27 mouse cellular contexts compared by ENCODE assay signal in the genomic region with DNA sequence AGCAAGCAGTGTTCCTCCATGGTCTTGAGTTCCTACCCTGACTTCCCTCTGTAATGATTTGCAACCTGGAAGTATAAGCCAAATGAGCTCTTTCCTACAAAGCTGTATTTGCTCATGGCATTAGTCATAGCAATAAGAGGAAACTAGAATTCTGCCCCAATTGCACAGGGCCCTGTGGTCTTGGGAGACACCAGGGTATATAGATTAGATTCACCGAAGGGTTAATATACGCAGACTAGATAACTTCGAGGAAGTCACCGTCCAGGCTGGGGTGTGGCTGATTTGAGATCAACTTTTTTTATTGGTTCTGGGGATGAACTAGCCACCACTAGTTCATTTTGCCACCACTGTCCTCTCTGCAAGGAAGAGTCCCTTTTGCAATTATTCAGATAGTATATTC. TPM values are rescaled to one million over a fixed set of nuclear protein-coding genes. Genes with fewer than 3 reads are reported as not detected.
DNase-seq lines count a peak whose midpoint lies in the region; ATAC-seq and TF ChIP-seq lines count a peak whose summit lies in the region.
"Had no signal": no experiment of that assay in that cellular context is flagged by ENCODE, and none has a peak within 500 bp of the region (broad histone marks: within the 10 kb centered on the region; RNA-seq: fewer than 3 reads in every experiment).

No protein-coding gene starts in this region.

- H3K9ac ChIP-seq in MEL (ENCODE audit: control insufficient read depth, low read depth, low read length, poor library complexity, severe bottlenecking) = no peak overlapping the region
- no peak overlapping the region for H3K9ac ChIP-seq in forebrain, embryonic 13.5 days
- H3K9ac ChIP-seq: embryonic facial prominence, embryonic 13.5 days; embryonic facial prominence, embryonic 15.5 days; forebrain, embryonic 12.5 days; forebrain, embryonic 15.5 days; forebrain, postnatal 0 days had no signal

- TF ChIP-seq EP300 in MEL (IDR thresholded peaks at IDR 0.05; ENCODE audit: low read depth in 1 of 2, low read length in 2 of 2) = peak; percentile 15 to 19; a peak in 1 of 4 replicates

- H3K79me2 ChIP-seq in MEL (ENCODE audit: control insufficient read depth, insufficient read depth, low read length, poor library complexity) = peaks cover 20% of the 10 kb centered on the region

- H3K4me2 ChIP-seq in forebrain, embryonic 13.5 days = no peak overlapping the region
- H3K4me2 ChIP-seq: embryonic facial prominence, embryonic 13.5 days; embryonic facial prominence, embryonic 15.5 days; forebrain, embryonic 12.5 days; forebrain, embryonic 15.5 days had no signal

- no peaks in the 10 kb centered on the region for H3K27me3 ChIP-seq in MEL (ENCODE audit: control insufficient read depth in 1 of 2, insufficient read depth in 2 of 2, low read length in 2 of 2)
- H3K27me3 ChIP-seq in forebrain, embryonic 13.5 days = no peaks in the 10 kb centered on the region
- H3K27me3 ChIP-seq: CH12.LX; embryonic facial prominence, embryonic 13.5 days; embryonic facial prominence, embryonic 15.5 days; forebrain, embryonic 12.5 days; forebrain, embryonic 15.5 days had no signal

- no peak overlapping the region for H3K4me3 ChIP-seq in MEL (ENCODE audit: control insufficient read depth in 1 of 2, insufficient read depth in 1 of 2, low read depth in 2 of 2, low read length in 2 of 2)
- H3K4me3 ChIP-seq in forebrain, embryonic 13.5 days = no peak overlapping the region
- H3K4me3 ChIP-seq: embryonic facial prominence, embryonic 13.5 days; embryonic facial prominence, embryonic 15.5 days; erythroblast, embryonic 14.5 days; forebrain, embryonic 10.5 days; forebrain, embryonic 12.5 days; forebrain, embryonic 15.5 days had no signal

- peak; percentile 53 for DNase-seq in MEL (ENCODE audit: low read depth, low spot score)
- no peak for DNase-seq in cerebellum, adult 11-12 months
- DNase-seq in thymus, postnatal 0 days (ENCODE audit: low spot score) = no peak
- DNase-seq: adrenal gland, adult 8-10 months; adrenal gland, postnatal 14 days; adrenal gland, postnatal 36 days; B cell, adult 2 months; cerebellum, adult 18-20 months; cerebellum, adult 8-10 months; cerebellum, adult 9-11 months; cerebellum, postnatal 14 days; cerebellum, postnatal 36 days; embryo, embryonic 11 days; forebrain, postnatal 0 days had no signal

- H3K4me1 ChIP-seq in MEL (ENCODE audit: control insufficient read depth in 1 of 2, insufficient read depth in 2 of 2, low read length in 2 of 2) = peaks cover 2 to 22% of the 10 kb centered on the region in 2 experiments
- H3K4me1 ChIP-seq in forebrain, embryonic 13.5 days = peaks cover 10% of the 10 kb centered on the region

- no peak for TF ChIP-seq CTCF in MEL (IDR thresholded peaks at IDR 0.05 in 2 of 3, conservative IDR thresholded peaks at IDR 0.05 in 1 of 3; ENCODE audit: control insufficient read depth in 1 of 3, insufficient read depth in 1 of 3, low read depth in 2 of 3, low read length in 3 of 3, poor library complexity in 1 of 3, severe bottlenecking in 1 of 3)

- no peak overlapping the region for H3K27ac ChIP-seq in MEL (ENCODE audit: control insufficient read depth, low read depth, low read length)
- no peak overlapping the region for H3K27ac ChIP-seq in forebrain, embryonic 13.5 days
- H3K27ac ChIP-seq: embryonic facial prominence, embryonic 13.5 days; embryonic facial prominence, embryonic 15.5 days; forebrain, embryonic 10.5 days; forebrain, embryonic 12.5 days; forebrain, embryonic 15.5 days had no signal

- peaks cover 0 to 10% of the 10 kb centered on the region in 2 experiments; a peak in 2 of 4 replicates for H3K36me3 ChIP-seq in MEL (ENCODE audit: control insufficient read depth in 1 of 2, insufficient read depth in 2 of 2, low read length in 2 of 2)
- no peaks in the 10 kb centered on the region for H3K36me3 ChIP-seq in forebrain, embryonic 13.5 days (ENCODE audit: poor library complexity, severe bottlenecking)
- H3K36me3 ChIP-seq: embryonic facial prominence, embryonic 13.5 days; embryonic facial prominence, embryonic 15.5 days; forebrain, embryonic 10.5 days; forebrain, embryonic 12.5 days; forebrain, embryonic 15.5 days; G1E had no signal

- no peak for TF ChIP-seq RAD21 in MEL (IDR thresholded peaks at IDR 0.05; ENCODE audit: low read depth, low read length)

- ATAC-seq in granulocyte monocyte progenitor cell, adult 5-6 weeks (replicated peaks; ENCODE audit: poor library complexity, severe bottlenecking) = 0 out of 2 replicates have a peak, but pooled peaks have one; percentile 1
- no peak for ATAC-seq in forebrain, embryonic 13.5 days
- ATAC-seq: activated CD4-positive, CD25-positive, alpha-beta regulatory T cell, adult 4 months; CD4-positive, CD25-positive, alpha-beta regulatory T cell, adult 4 months; forebrain, embryonic 15.5 days; forebrain, postnatal 0 days; Patski had no signal

- no peak for TF ChIP-seq POLR2A in MEL (IDR thresholded peaks at IDR 0.05; ENCODE audit: control insufficient read depth in 1 of 2, insufficient read depth in 1 of 2, low read depth in 1 of 2, low read length in 2 of 2, poor library complexity in 1 of 2)

- WGBS in forebrain, embryonic 13.5 days = 82% methylated on average over 4 of the region's 4 CpGs

- no peaks in the 10 kb centered on the region for H3K9me3 ChIP-seq in MEL (replicated peaks; ENCODE audit: insufficient read depth, low read length)
- H3K9me3 ChIP-seq in forebrain, embryonic 13.5 days (replicated peaks) = no peaks in the 10 kb centered on the region
- H3K9me3 ChIP-seq: embryonic facial prominence, embryonic 13.5 days; embryonic facial prominence, embryonic 15.5 days; forebrain, embryonic 10.5 days; forebrain, embryonic 12.5 days; forebrain, embryonic 15.5 days had no signal

TF ChIP-seq in MEL, 35 proteins besides CTCF, POLR2A, EP300 and RAD21:
- TF ChIP-seq TCF12 (IDR thresholded peaks at IDR 0.05; ENCODE audit: low read depth, low read length) (no peak), ZKSCAN1 (IDR thresholded peaks at IDR 0.05; ENCODE audit: low read depth, low read length) (no peak), GATA1 (IDR thresholded peaks at IDR 0.05; ENCODE audit: low read depth, low read length) (peak; percentile 59), CHD1 (IDR thresholded peaks at IDR 0.05; ENCODE audit: low read depth, low read length) (no peak), E2F4 (IDR thresholded peaks at IDR 0.05; ENCODE audit: borderline replicate concordance, low read depth, low read length) (no peak), ZMIZ1 (IDR thresholded peaks at IDR 0.05; ENCODE audit: low read depth, low read length) (no peak)

RNA-seq across cellular contexts. Expression of a gene that starts 2.5 kb away (rescaled TPM):
- total RNA-seq in MEL (2012; rRNA removed) = 9.5 and 12.4 TPM in 2 replicates
- 1 to 10 TPM in 1 of 2 experiments, not detected in 1; 6.9 TPM for polyA plus RNA-seq in MEL (2012; ENCODE audit: insufficient read depth in 1 of 2, insufficient read length in 2 of 2, low read depth in 1 of 2, low replicate concordance in 2 of 2, missing spikeins in 1 of 2)
- total RNA-seq in granulocyte monocyte progenitor cell, adult 5-6 weeks (2014; fragmentation: Nextera tagmentation) = 78.8 and 93.3 TPM in 2 replicates
- 80.5 and 82.1 TPM in 2 replicates for total RNA-seq in granulocyte monocyte progenitor cell, adult 5-6 weeks (2017)
- polyA plus RNA-seq in thymus, postnatal 0 days (2015; fragmentation: Nextera tagmentation; extraction: Ambion mirVana) = 6.5 and 9.9 TPM in 2 replicates
- polyA plus RNA-seq in forebrain, embryonic 13.5 days (2015; fragmentation: Nextera tagmentation; extraction: Ambion mirVana) = 8.9 and 10.1 TPM in 2 replicates
- polyA plus RNA-seq: G1E had no signal
